Mouse (Mus musculus): Measurements from ENCODE around the gene Sept6. TPM values are rescaled to one million over a fixed set of nuclear protein-coding genes. Genes with fewer than 3 reads are reported as not detected.

Sept6 gene
- polyA plus RNA-seq, 1 experiment = 4.9 TPM

- WGBS = 23% methylated on average over 50 of the region's 57 CpGs
- peak; percentile 38 for DNase-seq (ENCODE audit: low read depth, low spot score)
Observed at GRCm38 (mm10) chrX:36874178-36874696, 117.4 kb downstream of the Sept6 start.

DNA sequence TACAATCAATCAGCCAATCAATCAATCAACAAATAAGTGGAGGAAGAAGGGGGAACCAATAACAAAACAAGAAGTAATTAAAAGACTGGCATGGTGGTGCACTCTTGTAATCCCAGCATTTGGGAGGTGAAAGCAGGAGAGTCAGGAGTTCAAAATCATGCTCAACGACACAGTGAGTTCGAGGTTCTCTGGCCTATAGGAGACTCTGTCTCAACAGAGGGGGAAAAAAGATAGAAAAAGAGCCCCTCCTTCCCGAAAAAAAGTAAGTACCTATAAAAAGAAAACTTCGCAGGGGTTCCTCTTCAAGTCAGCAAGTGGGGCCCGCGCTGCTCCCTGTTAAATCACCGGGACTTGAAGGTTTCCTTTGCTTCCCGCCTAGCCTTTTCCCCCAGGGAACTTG, 117.8 kb downstream of the Sept6 start, which contains the start of the genes Ube2a and C330007P06Rik:
TSS of gene Ube2a (plus strand) at position 136 of the 400 bp plus-strand sequence.
TSS of gene C330007P06Rik (minus strand) at position 347 of the 400 bp plus-strand sequence.
- 12% methylated on average over 8 of the region's 8 CpGs for WGBS

GRCm38 (mm10) chrX:36870372-36870771, 121.2 kb downstream of the Sept6 start:
- DNase-seq (ENCODE audit: low read depth, low spot score) = no peak
- 74% methylated on average over 3 of the region's 3 CpGs for WGBS

More for the DNA sequence above, 117.8 kb downstream of the Sept6 start, which contains the start of the genes Ube2a and C330007P06Rik:
- DNase-seq (ENCODE audit: low read depth, low spot score) = no peak

DNA sequence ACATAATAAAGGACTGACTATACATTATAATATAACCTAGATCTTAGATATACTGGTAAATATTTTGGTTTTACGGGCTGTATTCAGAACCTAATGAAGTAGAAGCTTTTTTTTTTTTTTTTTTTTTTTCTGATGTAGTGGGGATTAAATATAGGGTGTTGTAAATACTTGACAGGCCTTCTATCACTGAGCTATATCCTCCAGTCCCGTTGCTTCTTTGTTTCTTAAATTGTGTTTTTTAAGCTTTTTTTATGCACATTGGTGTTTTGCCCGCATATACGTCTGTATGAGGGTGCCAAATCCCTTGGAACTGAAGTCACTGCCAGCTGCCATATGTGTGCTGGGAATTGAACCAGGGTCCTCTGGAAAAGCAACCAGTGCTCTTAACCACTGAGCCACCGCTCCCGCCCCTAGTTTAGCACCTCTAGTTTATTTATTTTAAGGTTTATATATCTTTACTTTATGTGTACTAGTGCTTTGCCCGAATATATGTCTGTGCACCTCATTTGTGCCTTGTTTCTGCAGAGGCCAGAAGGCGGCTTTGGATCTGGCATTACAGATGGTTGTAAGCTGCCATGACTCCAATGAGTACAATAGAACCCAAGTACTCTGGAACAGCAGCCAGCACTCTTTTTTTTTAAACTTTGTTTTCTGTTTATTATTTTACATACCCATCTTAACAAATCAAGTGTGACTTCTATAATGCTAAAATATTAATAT, 126.8 kb downstream of the Sept6 start:
- WGBS = 45% methylated on average over 8 of the region's 8 CpGs
- DNase-seq (ENCODE audit: low read depth, low spot score) = no peak

DNA sequence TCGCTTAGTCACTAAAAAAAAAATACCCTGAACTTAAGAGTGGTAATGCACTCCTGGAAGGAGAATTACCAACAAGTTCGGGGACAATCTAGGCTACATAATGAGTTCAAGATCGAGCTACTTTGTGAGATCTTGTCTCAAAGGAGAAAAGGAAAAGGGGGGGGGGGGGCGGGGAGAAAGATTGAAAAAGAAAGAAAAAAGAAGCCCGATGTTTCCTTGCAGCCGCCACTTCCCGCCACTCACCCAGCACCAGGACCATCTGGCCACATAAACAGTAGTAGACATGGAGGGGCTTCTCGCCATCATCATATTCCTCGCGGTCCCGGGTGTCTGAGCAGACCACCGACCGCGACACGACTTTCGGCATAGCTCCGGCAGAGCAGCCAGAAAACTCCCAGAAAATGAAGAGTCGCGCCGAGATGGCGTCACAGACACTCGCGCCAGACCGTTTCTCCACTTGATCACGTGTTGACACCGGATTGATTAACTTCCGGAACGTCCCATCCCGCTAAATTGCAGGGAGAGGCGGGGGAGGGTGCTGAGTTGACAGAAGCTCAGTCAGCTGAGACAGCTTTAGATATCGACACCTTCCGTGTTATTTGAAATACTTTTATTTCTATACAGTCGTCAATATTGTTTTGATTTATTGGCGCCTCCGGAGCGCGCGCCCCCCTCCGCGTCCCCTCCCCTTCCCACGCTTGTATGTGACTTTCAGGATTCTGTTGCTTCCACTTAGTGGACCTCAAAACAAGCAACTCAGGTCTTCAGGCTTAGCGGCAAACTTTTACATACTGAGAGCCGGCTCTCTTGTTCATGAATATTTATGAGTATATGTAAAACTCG, 127.6 kb downstream of the Sept6 start:
- 13% methylated on average over 42 of the region's 44 CpGs for WGBS
- peak; percentile 50 for DNase-seq (ENCODE audit: low read depth, low spot score)

Other genes with a start within 250 kb of the Sept6 start
- 0.78 and 0.96 TPM in 2 replicates for gene Slc25a43, start 248.1 kb downstream of the Sept6 start, polyA plus RNA-seq (2012; rRNA removed)
- 1,802 and 2,724 TPM in 2 replicates for gene Slc25a5, start 196.1 kb downstream of the Sept6 start, polyA plus RNA-seq (2012; rRNA removed)
- 41.4 and 43.5 TPM in 2 replicates for gene Ube2a, start 117.9 kb downstream of the Sept6 start, polyA plus RNA-seq (2012; rRNA removed)
- gene C330007P06Rik, start 117.7 kb downstream of the Sept6 start, polyA plus RNA-seq (2012; rRNA removed) = 5.0 and 11.2 TPM in 2 replicates
- 0.84 and 0.95 TPM in 2 replicates for gene Nkrf, start 88.9 kb downstream of the Sept6 start, polyA plus RNA-seq (2012; rRNA removed)
- gene Sowahd, start 57.1 kb upstream of the Sept6 start, polyA plus RNA-seq (2012; rRNA removed) = 0.18 TPM in 1 of 2 replicates, not detected in the other
- 104 and 119 TPM in 2 replicates for gene Rpl39, start 93.6 kb upstream of the Sept6 start, polyA plus RNA-seq (2012; rRNA removed)
- 2.0 and 3.3 TPM in 2 replicates for gene Upf3b, start 118.5 kb upstream of the Sept6 start, polyA plus RNA-seq (2012; rRNA removed)
- 1.1 and 1.7 TPM in 2 replicates for gene Nkap, start 135.0 kb upstream of the Sept6 start, polyA plus RNA-seq (2012; rRNA removed)
- not detected in 2 replicates for gene Akap14, start 177.0 kb upstream of the Sept6 start, polyA plus RNA-seq (2012; rRNA removed)
- gene Ndufa1, start 199.4 kb upstream of the Sept6 start, polyA plus RNA-seq (2012; rRNA removed) = 253 and 320 TPM in 2 replicates
- gene Rnf113a1, start 199.5 kb upstream of the Sept6 start, polyA plus RNA-seq (2012; rRNA removed) = 2.8 and 3.3 TPM in 2 replicates
- not detected in 2 replicates for gene Gm9, start 219.2 kb upstream of the Sept6 start, polyA plus RNA-seq (2012; rRNA removed)
- gene Rhox1, start 230.5 kb upstream of the Sept6 start, polyA plus RNA-seq (2012; rRNA removed) = not detected in 2 replicates

Data from large intestine, adult 2 months (tissue).